Mouse (Mus musculus) lung, postnatal 0 days (tissue): ENCODE measurements around the gene Ppox.

ENCODE experiments used
- CTCF ChIP-seq: IDR thresholded peaks from 2 replicates; pipeline ENCODE4 v1.5.1; 2016; ENCODE audit warnings: antibody characterized with exemption, mild to moderate bottlenecking
- EP300 ChIP-seq: IDR thresholded peaks from 2 replicates; pipeline ENCODE4 v1.6.1; 2016; ENCODE audit warnings: antibody characterized with exemption, mild to moderate bottlenecking, control low read depth

DNA sequence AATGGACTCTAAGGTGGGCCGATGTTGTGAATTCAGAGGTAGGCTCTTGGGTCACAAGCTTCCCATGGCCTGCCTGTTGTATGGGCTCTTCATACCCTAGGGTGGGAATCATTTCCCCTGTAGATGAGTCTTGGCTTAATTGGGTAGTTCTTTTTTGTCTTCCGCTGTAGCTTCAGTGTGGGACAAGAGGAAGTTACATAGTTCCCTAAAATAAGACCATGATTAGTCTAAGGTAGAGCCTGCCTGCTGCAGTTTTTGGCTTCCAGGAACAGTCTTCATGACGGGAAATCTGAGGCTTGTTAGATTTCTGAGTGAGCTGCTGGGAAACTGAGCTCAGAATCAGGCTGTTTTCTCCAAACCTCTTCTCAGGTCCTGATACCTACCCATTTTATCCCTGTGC, 8.9 kb downstream of the Ppox start:
- TF ChIP-seq EP300 (no peak), CTCF (no peak)
